Mouse (Mus musculus) limb, embryonic 15.5 days (tissue): ENCODE measurements around the gene Aph1b. TPM values are rescaled to one million over a fixed set of nuclear protein-coding genes. Genes with fewer than 3 reads are reported as not detected.

ENCODE experiments used
- ATAC-seq: fragments of 200-750 bp; cut with Nextera tagmentation; 2 replicates; pipeline ENCODE4 v1.8.0; 2017; ENCODE audit warnings: low read depth, moderate TSS enrichment; ENCODE audit not compliant: insufficient number of reproducible peaks, low FRiP score, low TSS enrichment
- H3K27ac ChIP-seq: fragments of 300-500 bp; sonication (generic); 2 replicates; pipeline ENCODE4 v1.5.1; 2015; ENCODE audit warnings: moderate library complexity, mild to moderate bottlenecking, inconsistent platforms
- H3K27me3 ChIP-seq: fragments of 300-500 bp; sonication (generic); 2 replicates; pipeline ENCODE4 v1.6.1; 2015; ENCODE audit warnings: inconsistent platforms
- H3K36me3 ChIP-seq: fragments of 300-500 bp; sonication (generic); 2 replicates; pipeline ENCODE4 v1.6.1; 2015; ENCODE audit warnings: inconsistent platforms
- H3K4me1 ChIP-seq: fragments of 300-500 bp; sonication (generic); 2 replicates; pipeline ENCODE4 v1.6.1; 2015; ENCODE audit warnings: inconsistent platforms
- H3K4me2 ChIP-seq: fragments of 300-500 bp; sonication (generic); 2 replicates; pipeline ENCODE4 v1.6.1; 2015; ENCODE audit warnings: mild to moderate bottlenecking, inconsistent platforms
- H3K4me3 ChIP-seq: fragments of 300-500 bp; sonication (generic); 2 replicates; pipeline ENCODE4 v1.5.1; 2015; ENCODE audit warnings: mild to moderate bottlenecking, inconsistent platforms
- H3K9ac ChIP-seq: fragments of 300-500 bp; sonication (generic); 2 replicates; pipeline ENCODE4 v1.6.1; 2015; ENCODE audit warnings: inconsistent platforms
- H3K9me3 ChIP-seq: fragments of 300-500 bp; sonication (generic); 2 replicates; pipeline ENCODE4 v1.6.1; 2016; ENCODE audit warnings: inconsistent platforms
- WGBS: fragments of 180-500 bp; shearing (Covaris S2); methylation state at CpG from one replicate; pipeline ENCODE4 v1.1.7; 2015; 5-methylcytosine and 5-hydroxymethylcytosine counted together
- polyA plus RNA-seq: library from polyadenylated mRNA; unstranded; fragments of >200 nt; fragmentation: Nextera tagmentation; extraction: Ambion mirVana; gene quantifications from 2 replicates; pipeline ENCODE4 v1.2.1, GENCODE M21; 2015

Aph1b gene
- polyA plus RNA-seq, 1 experiment from 2014 or later = 11.0 TPM

DNA sequence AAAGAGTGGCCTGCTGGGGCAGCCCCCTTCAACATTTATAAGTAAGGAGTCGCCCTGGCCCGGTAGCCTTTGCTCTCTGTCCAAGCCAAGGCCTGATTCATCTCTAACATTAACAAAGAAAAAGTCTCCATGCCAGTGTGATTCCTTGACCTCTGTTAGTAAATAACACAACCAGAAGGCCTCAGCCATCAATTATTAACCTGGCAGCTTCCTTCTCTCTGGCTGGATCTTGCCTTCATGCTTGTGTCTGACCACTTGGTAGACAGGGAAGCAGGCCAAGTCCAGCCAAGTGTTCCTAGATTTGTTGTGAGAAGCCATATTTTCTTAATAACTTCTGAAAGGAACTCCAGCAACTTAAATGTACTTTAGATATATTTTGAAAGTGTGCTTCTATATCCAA is 58.7 kb downstream of the Aph1b start:
- ATAC-seq = no peak
- H3K4me1 ChIP-seq = peaks cover 12% of the 10 kb centered on the region
- no peak overlapping the region for H3K27ac ChIP-seq
- no peaks in the 10 kb centered on the region for H3K27me3 ChIP-seq
- H3K4me2 ChIP-seq = no peak overlapping the region
- WGBS = 97% methylated on average over 2 of the region's 2 CpGs
- no peaks in the 10 kb centered on the region for H3K36me3 ChIP-seq
- H3K9ac ChIP-seq = no peak overlapping the region
- H3K4me3 ChIP-seq = no peak overlapping the region
- H3K9me3 ChIP-seq = no peaks in the 10 kb centered on the region

DNA sequence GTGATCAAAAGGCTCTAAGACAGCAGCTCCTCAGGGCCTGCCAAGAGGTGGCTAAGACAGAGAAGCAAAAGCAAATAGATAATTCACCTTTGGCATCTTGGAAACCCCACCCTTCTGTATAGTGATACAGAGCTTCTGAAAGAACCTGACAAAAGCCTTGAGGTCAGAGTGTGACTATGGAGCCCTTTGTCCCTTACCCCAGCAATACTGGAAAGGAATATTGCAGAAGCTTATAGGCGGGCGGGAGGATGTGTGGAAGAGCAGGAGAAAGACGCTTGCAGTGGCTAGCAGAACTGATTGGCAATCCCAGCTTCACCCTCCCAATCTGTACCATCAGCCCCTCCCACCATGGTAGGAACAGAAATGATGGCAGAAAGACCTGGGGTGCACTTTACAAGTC is 59.3 kb downstream of the Aph1b start:
- no peak overlapping the region for H3K27ac ChIP-seq
- no peak overlapping the region for H3K4me2 ChIP-seq
- no peak overlapping the region for H3K9ac ChIP-seq
- no peaks in the 10 kb centered on the region for H3K36me3 ChIP-seq
- 89% methylated on average over 3 of the region's 3 CpGs for WGBS
- H3K27me3 ChIP-seq = no peaks in the 10 kb centered on the region
- peaks cover 12% of the 10 kb centered on the region for H3K4me1 ChIP-seq
- no peak overlapping the region for H3K4me3 ChIP-seq
- ATAC-seq = no peak
- no peaks in the 10 kb centered on the region for H3K9me3 ChIP-seq

GRCm38 (mm10) chr9:66735122-66735521 is 60.2 kb downstream of the Aph1b start:
- no peaks in the 10 kb centered on the region for H3K27me3 ChIP-seq
- H3K4me2 ChIP-seq = no peak overlapping the region
- peaks cover 12% of the 10 kb centered on the region for H3K4me1 ChIP-seq
- ATAC-seq = no peak
- H3K4me3 ChIP-seq = no peak overlapping the region
- H3K27ac ChIP-seq = no peak overlapping the region
- no peaks in the 10 kb centered on the region for H3K9me3 ChIP-seq
- 73% methylated on average over 2 of the region's 2 CpGs for WGBS
- no peaks in the 10 kb centered on the region for H3K36me3 ChIP-seq
- H3K9ac ChIP-seq = no peak overlapping the region

- ATAC-seq = no peak
- no peak overlapping the region for H3K27ac ChIP-seq
- WGBS = 81% methylated on average over 6 of the region's 6 CpGs
Measured at GRCm38 (mm10) chr9:66734568-66734967, 60.7 kb downstream of the Aph1b start.

DNA sequence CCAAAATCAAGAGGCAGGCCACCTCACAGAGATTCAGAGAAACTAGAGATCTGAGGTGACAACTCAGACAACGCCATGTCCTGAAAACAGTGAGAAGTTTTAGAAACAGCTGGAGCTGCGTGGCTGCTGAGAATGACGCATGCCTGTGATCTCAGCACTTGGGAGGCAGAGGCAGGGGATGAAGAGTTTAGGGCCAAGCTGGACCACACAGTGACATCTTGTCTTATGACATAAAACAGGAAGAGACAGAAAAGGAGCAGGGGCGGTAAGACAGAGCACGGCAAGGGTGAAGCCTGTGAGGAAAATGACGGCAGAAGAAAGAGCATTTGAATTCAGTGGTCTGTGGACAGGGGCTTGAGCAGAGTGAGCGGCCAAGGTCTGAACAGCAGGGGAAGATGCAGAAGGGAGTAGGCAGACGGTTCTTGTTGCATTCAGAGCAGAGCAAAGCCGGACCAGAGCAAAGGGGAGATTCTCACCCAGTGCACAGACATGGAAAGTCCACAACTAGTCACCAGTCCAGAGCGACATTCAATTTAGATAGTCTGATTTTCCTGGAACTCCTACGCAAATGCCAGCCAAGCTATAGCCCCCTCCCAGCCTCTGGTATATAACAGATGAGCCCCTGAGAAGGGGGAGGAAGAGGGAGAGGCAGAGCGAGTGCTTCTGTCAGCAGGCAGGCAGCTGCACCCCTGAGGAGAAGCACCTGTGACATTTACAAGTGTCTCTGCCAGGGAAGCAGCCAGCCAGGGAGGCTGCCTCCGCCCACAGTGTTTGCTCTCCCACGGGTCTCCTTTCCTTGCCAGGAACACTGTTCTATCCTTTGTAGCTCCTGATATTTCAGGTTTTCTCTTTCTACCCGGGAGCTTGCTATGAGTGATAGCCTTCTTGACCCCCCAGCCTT is 62.2 kb downstream of the Aph1b start:
- no peak overlapping the region for H3K4me3 ChIP-seq
- H3K9ac ChIP-seq = no peak overlapping the region
- H3K4me1 ChIP-seq = peaks cover 12% of the 10 kb centered on the region
- H3K27ac ChIP-seq = peak overlapping the region; percentile 73
- H3K36me3 ChIP-seq = no peaks in the 10 kb centered on the region; the same call in 1 of the 2 replicates
- WGBS = 29% methylated on average over 15 of the region's 15 CpGs
- ATAC-seq = no peak; the same call in 1 of the 2 replicates
- H3K4me2 ChIP-seq = no peak overlapping the region
- H3K9me3 ChIP-seq = no peaks in the 10 kb centered on the region
- no peaks in the 10 kb centered on the region for H3K27me3 ChIP-seq

More at GRCm38 (mm10) chr9:66734568-66734967, 60.7 kb downstream of the Aph1b start:
- Histone ChIP-seq H3K36me3 (no peaks in the 10 kb centered on the region), H3K27me3 (no peaks in the 10 kb centered on the region), H3K4me3 (no peak overlapping the region), H3K4me1 (peaks cover 12% of the 10 kb centered on the region), H3K9me3 (no peaks in the 10 kb centered on the region), H3K9ac (no peak overlapping the region), H3K4me2 (no peak overlapping the region)

GRCm38 (mm10) chr9:66731284-66731683 is 64.0 kb downstream of the Aph1b start:
- no peaks in the 10 kb centered on the region for H3K27me3 ChIP-seq
- H3K9me3 ChIP-seq = no peaks in the 10 kb centered on the region
- 59% methylated on average over 7 of the region's 7 CpGs for WGBS
- no peak overlapping the region for H3K9ac ChIP-seq
- no peak overlapping the region for H3K4me2 ChIP-seq
- peak overlapping the region; percentile 73 for H3K27ac ChIP-seq
- no peak for ATAC-seq
- H3K4me1 ChIP-seq = peaks cover 23% of the 10 kb centered on the region
- no peaks in the 10 kb centered on the region; the same call in 1 of the 2 replicates for H3K36me3 ChIP-seq
- no peak overlapping the region for H3K4me3 ChIP-seq

GRCm38 (mm10) chr9:66730556-66730955 is 64.7 kb downstream of the Aph1b start:
- Histone ChIP-seq H3K4me2 (no peak overlapping the region), H3K27ac (peak overlapping the region; percentile 73), H3K36me3 (no peaks in the 10 kb centered on the region; the same call in 1 of the 2 replicates), H3K4me1 (peaks cover 31% of the 10 kb centered on the region), H3K27me3 (no peaks in the 10 kb centered on the region), H3K9ac (no peak overlapping the region), H3K9me3 (no peaks in the 10 kb centered on the region), H3K4me3 (no peak overlapping the region)
- WGBS = 54% methylated on average over 3 of the region's 3 CpGs
- ATAC-seq = no peak

DNA sequence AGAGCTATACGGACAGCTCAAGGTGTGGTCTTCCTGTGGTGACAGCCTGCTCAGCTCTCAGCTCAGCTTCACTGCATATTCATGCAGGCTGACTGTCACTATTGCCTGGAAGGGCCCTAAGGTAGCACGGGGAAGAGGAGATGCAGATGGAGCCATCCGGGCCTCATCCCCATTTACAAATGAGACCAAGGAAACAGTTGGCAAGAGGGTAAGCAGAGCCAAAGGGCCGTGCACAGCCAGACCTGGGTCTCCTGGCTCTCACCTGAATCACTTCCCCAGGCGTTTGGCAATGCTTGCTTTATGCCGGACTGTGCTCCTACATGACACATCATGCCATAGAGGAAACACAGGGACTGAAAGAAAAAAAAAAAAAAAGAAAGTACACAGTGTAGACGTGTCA is 68.0 kb downstream of the Aph1b start:
- H3K4me3 ChIP-seq = no peak overlapping the region
- no peak overlapping the region for H3K4me2 ChIP-seq
- H3K9ac ChIP-seq = no peak overlapping the region
- H3K4me1 ChIP-seq = peaks cover 46% of the 10 kb centered on the region
- H3K27me3 ChIP-seq = no peaks in the 10 kb centered on the region
- H3K27ac ChIP-seq = no peak overlapping the region
- WGBS = 64% methylated on average over 7 of the region's 7 CpGs
- H3K9me3 ChIP-seq = no peaks in the 10 kb centered on the region
- no peak for ATAC-seq
- H3K36me3 ChIP-seq = no peaks in the 10 kb centered on the region; the same call in 1 of the 2 replicates

GRCm38 (mm10) chr9:66725591-66725990 is 69.7 kb downstream of the Aph1b start:
- ATAC-seq = no peak
- Histone ChIP-seq H3K4me2 (no peak overlapping the region), H3K27me3 (no peaks in the 10 kb centered on the region), H3K9me3 (no peaks in the 10 kb centered on the region), H3K4me1 (peaks cover 50% of the 10 kb centered on the region), H3K27ac (peak overlapping the region; percentile 54), H3K4me3 (no peak overlapping the region), H3K9ac (no peak overlapping the region), H3K36me3 (no peaks in the 10 kb centered on the region; the same call in 1 of the 2 replicates)
- WGBS = 25% methylated on average over 3 of the region's 3 CpGs

Other genes with a start within 250 kb of the Aph1b start
- gene Usp3, start 202.3 kb downstream of the Aph1b start, polyA plus RNA-seq = 56.8 and 65.1 TPM in 2 replicates
- gene Car12, start 81.8 kb downstream of the Aph1b start, polyA plus RNA-seq = 33.6 and 33.9 TPM in 2 replicates
- 0.60 and 0.81 TPM in 2 replicates for gene Gm10647, start 1.5 kb upstream of the Aph1b start, polyA plus RNA-seq
- gene Aph1c, start 39.2 kb upstream of the Aph1b start, polyA plus RNA-seq = 3.8 and 4.8 TPM in 2 replicates
- 25.9 and 27.3 TPM in 2 replicates for gene Rab8b, start 124.2 kb upstream of the Aph1b start, polyA plus RNA-seq
- gene Rps27l, start 150.6 kb upstream of the Aph1b start, polyA plus RNA-seq = 572 and 601 TPM in 2 replicates
- 5.9 and 7.9 TPM in 2 replicates for gene Lactb, start 180.0 kb upstream of the Aph1b start, polyA plus RNA-seq